Mouse (Mus musculus): Measurements from ENCODE around the gene 4930442H23Rik. TPM values are rescaled to one million over a fixed set of nuclear protein-coding genes. Genes with fewer than 3 reads are reported as not detected.

The 4930442H23Rik gene
- polyA plus RNA-seq, 1 experiment from 2014 or later, result not detected

DNA sequence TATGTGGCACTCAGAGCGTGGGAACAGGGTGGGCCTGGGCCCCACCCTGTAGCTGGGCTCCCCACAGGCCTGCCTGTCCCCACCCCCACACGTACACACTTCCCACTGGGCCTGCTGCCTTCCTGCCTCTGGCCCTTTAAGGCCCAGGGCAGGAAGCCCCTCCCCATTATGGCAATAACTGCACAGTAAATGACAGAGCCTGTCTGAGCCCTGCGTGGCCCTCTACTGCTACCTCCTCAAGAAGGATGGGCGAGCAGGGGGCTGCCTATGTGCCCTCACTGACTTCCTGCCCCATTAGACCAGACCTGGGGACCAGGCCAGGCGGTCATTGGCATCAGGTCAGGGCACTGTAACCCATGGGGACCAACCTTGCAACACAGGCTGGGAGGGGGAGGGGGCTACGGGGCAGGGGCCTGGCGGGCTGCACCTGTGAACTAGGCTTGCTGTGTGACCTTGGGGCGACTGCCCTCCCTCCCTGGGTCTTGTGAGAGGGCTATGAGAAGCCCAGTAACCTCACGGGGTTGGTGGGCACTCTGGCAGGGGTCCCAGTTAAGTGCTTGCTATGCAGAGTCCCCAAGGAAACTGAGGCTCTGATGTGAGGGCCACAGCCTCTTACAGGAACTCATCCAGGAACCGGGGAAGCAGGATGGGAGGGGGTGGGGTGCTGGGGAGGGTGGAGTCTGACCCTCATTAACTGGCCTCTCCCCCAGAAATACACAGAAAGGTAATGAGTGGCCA is 42.8 kb downstream of the 4930442H23Rik start:
- no peak for ATAC-seq (ENCODE audit: low FRiP score)
- Histone ChIP-seq H3K4me1 (peaks cover 62% of the 10 kb centered on the region), H3K9ac (replicated peaks) (peak overlapping the region; percentile 26; the same call in 1 of the 2 replicates)

DNA sequence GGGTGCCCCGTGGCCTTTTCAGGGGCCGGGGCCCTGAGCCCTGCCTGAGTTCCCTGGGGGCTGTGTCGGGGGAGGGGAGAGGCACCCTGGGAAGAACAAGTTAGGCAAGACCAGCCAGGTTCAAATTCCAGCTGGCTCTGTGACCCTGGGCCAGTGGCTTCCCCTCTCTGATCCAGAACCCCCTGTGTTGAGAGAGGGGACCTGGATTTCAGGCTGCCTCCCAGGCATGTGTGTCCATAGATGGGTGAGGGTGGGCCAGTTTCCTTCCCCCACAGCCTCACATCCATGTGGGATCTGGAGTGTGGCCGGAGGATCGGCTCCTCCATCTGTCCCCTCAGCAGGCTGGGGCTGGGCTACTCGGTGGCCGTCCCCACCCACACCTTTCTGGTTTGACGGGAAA is 43.6 kb downstream of the 4930442H23Rik start:
- H3K9me3 ChIP-seq (replicated peaks), result no peaks in the 10 kb centered on the region
- H3K27ac ChIP-seq (replicated peaks), result 0 out of 2 replicates have a peak overlapping the region, but pooled peaks have one; percentile 37
- WGBS, result 49% methylated on average over 8 of the region's 8 CpGs
- no peak for ATAC-seq (ENCODE audit: low FRiP score)
- H3K27me3 ChIP-seq (replicated peaks), result peaks cover 6% of the 10 kb centered on the region
- peaks cover 62% of the 10 kb centered on the region for H3K4me1 ChIP-seq
- peak overlapping the region; percentile 15; the same call in 1 of the 2 replicates for H3K4me3 ChIP-seq (replicated peaks)
- peak overlapping the region; percentile 96 for H3K4me2 ChIP-seq
- H3K9ac ChIP-seq (replicated peaks), result peak overlapping the region; percentile 26; the same call in 1 of the 2 replicates
- H3K36me3 ChIP-seq, result peaks cover 18% of the 10 kb centered on the region

More for the DNA sequence above, 42.8 kb downstream of the 4930442H23Rik start:
- 61% methylated on average over 10 of the region's 10 CpGs for WGBS
- peak overlapping the region; percentile 37; the same call in 1 of the 2 replicates for H3K27ac ChIP-seq (replicated peaks)
- H3K36me3 ChIP-seq, result peaks cover 26% of the 10 kb centered on the region
- peak overlapping the region; percentile 15; the same call in 1 of the 2 replicates for H3K4me3 ChIP-seq (replicated peaks)
- no peaks in the 10 kb centered on the region for H3K27me3 ChIP-seq (replicated peaks)
- H3K4me2 ChIP-seq, result peak overlapping the region; percentile 96
- H3K9me3 ChIP-seq (replicated peaks), result no peaks in the 10 kb centered on the region

DNA sequence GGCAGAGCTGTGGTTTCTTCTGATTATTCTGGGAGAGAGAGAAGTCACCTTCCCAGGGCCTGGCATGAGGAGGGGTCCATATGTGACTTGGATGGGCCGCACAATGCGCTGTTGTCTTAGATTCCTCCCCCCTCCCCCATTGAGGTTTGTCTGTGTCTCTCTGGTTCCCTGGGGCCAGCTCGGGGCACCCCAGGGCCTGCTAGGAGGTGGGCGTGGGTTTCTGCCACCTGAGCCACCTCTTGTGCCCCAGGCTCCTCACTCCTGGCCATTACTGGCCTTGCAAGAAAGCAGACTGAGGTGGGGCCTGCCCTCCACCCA is 44.2 kb downstream of the 4930442H23Rik start:
- H3K9ac ChIP-seq (replicated peaks), result 0 out of 2 replicates have a peak overlapping the region, but pooled peaks have one; percentile 24
- H3K36me3 ChIP-seq, result peaks cover 12% of the 10 kb centered on the region
- no peak overlapping the region for H3K27ac ChIP-seq (replicated peaks)
- H3K4me2 ChIP-seq, result peak overlapping the region; percentile 96
- peak overlapping the region; percentile 77 for H3K4me3 ChIP-seq (replicated peaks)
- peaks cover 11% of the 10 kb centered on the region for H3K27me3 ChIP-seq (replicated peaks)
- H3K9me3 ChIP-seq (replicated peaks), result no peaks in the 10 kb centered on the region
- H3K4me1 ChIP-seq, result peaks cover 63% of the 10 kb centered on the region
- 79% methylated on average over 4 of the region's 4 CpGs for WGBS
- no peak for ATAC-seq (ENCODE audit: low FRiP score)

DNA sequence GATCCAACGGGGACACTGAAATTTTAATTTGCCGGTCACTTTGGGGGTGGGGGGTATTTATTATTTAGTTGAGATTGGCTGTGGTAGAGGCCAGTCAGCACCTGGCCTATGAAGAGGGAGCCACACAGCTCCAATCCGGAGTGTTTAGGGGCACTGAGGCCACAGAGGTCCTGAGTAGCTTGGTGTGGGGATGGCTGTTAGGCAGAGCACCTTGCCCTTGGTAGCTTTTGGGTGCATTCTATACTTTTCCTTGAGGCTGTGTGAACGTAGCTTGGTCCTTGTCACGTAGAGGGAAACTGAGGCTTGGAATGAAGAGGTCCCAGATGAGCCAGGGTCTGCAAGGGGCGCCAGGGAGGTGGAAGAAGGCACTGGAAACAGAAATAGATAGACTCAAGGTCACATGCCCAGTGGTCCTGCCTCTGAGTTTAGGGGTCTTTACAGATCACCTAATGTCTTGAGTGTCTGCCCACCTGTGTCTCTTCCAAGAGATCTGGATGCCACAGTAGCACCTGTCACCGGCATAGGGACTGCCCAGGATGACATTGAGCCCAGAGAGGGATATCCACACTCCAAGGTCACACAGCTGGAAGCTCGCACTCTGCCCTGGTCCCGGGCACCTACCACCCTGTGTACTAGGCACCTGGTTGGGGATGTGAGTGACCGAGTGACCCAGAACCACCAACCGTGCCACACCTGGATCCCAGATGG is 44.7 kb downstream of the 4930442H23Rik start:
- ATAC-seq (ENCODE audit: low FRiP score), result no peak
- Histone ChIP-seq H3K4me3 (replicated peaks) (peak overlapping the region; percentile 77), H3K27me3 (replicated peaks) (peaks cover 16% of the 10 kb centered on the region), H3K4me1 (peaks cover 66% of the 10 kb centered on the region), H3K9ac (replicated peaks) (peak overlapping the region; percentile 73), H3K27ac (replicated peaks) (peak overlapping the region; percentile 83), H3K9me3 (replicated peaks) (no peaks in the 10 kb centered on the region), H3K36me3 (peaks cover 7% of the 10 kb centered on the region), H3K4me2 (peak overlapping the region; percentile 96)
- WGBS, result 59% methylated on average over 11 of the region's 11 CpGs

DNA sequence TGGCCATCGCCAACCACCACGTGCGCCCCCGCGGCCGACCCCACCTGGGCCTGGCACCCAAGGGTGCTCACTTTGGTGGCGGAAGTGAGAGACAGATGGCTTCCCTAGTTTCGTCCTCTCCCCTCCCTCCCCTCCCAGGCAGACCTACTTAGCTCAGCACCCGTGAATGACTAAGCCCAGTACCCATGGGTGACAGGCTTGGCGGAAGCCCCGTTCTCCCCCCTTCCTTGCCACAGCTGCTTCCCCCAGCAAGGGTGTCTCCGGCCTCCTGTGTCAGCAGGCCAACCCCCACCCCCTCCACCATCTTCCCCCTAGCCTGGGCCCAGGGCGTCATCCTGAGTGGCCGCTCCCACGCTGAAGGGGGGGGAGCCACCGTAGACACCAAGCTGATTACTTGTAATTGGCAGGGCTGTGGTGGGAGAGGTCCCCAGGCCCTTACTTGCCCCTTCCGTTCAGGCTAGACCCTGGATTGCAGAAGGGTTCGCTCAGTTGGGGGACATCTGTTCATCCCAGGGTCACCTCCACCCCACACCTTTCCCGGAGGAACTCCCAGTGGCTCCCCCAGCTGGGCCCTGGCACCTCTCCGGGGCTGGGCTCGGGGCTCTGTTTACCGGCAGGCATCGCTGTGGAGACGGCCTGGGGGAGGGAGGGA is 45.4 kb downstream of the 4930442H23Rik start:
- H3K4me1 ChIP-seq, result peaks cover 66% of the 10 kb centered on the region
- ATAC-seq (ENCODE audit: low FRiP score), result no peak

DNA sequence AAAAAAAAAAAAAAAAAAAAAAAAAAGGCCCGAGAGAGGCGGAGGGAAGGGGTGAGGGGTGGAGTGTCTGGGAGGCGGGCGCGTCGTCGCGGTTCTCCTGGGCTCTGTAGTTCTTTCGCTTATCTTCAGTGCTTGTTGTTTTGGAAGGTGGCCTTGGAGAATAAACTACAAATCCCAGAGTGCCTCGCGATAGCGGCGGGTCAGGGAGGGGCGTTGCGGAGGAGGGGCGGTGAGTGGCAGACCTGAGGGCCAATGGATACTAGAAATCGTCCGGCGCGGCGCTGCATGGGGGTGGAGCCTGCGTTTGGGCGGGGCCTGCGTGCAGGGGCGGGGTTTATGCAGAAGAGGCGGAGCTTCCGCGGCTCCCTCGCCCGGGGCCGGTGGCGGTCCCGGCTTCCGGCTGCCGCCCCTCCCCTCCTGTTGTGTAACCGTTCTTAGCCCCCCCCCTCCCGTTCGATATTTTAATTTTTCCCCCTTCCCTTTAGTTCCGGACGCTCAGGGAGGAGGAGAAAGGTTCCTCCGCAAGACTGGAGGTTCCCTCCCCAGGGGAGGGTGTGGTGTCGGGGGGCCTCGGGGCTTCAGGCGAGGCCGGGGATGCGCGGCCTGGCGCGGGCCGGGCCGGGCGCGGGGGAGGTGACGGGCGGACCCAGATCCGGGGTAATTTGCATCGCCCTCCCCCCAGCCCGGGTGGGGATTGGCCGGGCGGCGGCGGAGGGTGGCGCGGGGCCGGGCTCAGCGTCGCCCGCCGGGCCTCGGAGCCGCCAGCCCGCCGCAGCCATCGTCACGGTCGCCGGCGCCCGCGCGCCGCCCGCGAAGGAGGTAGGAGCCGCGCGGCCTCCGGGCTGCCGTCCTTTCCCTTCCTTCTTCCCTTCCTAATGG is 46.2 kb downstream of the 4930442H23Rik start:
- H3K27ac ChIP-seq (replicated peaks), result peak overlapping the region; percentile 98
- H3K4me1 ChIP-seq, result peaks cover 61% of the 10 kb centered on the region
- H3K9ac ChIP-seq (replicated peaks), result peak overlapping the region; percentile 94
- peak overlapping the region; percentile 98 for H3K4me2 ChIP-seq
- peak; percentile 88 for ATAC-seq (ENCODE audit: low FRiP score)
- H3K27me3 ChIP-seq (replicated peaks), result peaks cover 29% of the 10 kb centered on the region
- under 1% methylated on average over 72 of the region's 89 CpGs for WGBS
- no peaks in the 10 kb centered on the region for H3K36me3 ChIP-seq
- peak overlapping the region; percentile 77 for H3K4me3 ChIP-seq (replicated peaks)
- H3K9me3 ChIP-seq (replicated peaks), result no peaks in the 10 kb centered on the region

More for the DNA sequence above, 45.4 kb downstream of the 4930442H23Rik start:
- Histone ChIP-seq H3K36me3 (0 out of 2 replicates have a peak, but pooled peaks cover under 1% of the 10 kb centered on the region), H3K27ac (replicated peaks) (peak overlapping the region; percentile 83), H3K27me3 (replicated peaks) (peaks cover 23% of the 10 kb centered on the region), H3K4me2 (peak overlapping the region; percentile 96), H3K9ac (replicated peaks) (peak overlapping the region; percentile 73), H3K4me3 (replicated peaks) (peak overlapping the region; percentile 77), H3K9me3 (replicated peaks) (no peaks in the 10 kb centered on the region)
- under 1% methylated on average over 24 of the region's 24 CpGs for WGBS

DNA sequence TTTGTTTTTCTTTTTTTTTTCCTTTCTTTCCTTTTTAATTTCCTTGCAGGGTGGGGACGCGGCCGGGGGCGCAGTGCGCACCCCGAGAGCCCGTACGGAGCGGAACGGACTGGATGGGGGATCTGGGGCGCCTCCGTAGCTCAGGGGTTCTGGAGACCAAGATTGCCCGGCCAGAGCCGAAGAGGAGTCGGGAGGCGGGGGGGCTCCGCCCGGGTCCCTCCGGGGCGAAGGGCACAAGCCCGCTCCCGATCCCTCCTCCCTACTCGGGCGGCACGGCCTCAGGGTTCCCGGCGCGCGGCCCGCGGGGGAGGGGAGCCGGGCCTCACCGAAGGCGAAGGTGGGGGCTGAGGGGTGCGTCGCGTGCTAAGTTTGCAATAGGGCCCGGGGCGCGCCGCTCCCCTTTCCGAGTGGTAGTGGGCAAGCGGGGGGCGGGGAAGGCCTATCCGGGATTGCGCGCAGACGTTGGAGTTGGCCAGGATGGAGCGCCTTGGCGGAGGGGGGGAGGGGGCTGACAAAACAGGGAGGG is 46.9 kb downstream of the 4930442H23Rik start:
- Histone ChIP-seq H3K27me3 (replicated peaks) (peaks cover 31% of the 10 kb centered on the region), H3K9ac (replicated peaks) (peak overlapping the region; percentile 94), H3K4me2 (peak overlapping the region; percentile 98), H3K36me3 (no peaks in the 10 kb centered on the region), H3K4me3 (replicated peaks) (peak overlapping the region; percentile 77), H3K4me1 (peaks cover 54% of the 10 kb centered on the region), H3K27ac (replicated peaks) (peak overlapping the region; percentile 98), H3K9me3 (replicated peaks) (no peaks in the 10 kb centered on the region)
- under 1% methylated on average over 45 of the region's 50 CpGs for WGBS
- peak; percentile 42 for ATAC-seq (ENCODE audit: low FRiP score)

DNA sequence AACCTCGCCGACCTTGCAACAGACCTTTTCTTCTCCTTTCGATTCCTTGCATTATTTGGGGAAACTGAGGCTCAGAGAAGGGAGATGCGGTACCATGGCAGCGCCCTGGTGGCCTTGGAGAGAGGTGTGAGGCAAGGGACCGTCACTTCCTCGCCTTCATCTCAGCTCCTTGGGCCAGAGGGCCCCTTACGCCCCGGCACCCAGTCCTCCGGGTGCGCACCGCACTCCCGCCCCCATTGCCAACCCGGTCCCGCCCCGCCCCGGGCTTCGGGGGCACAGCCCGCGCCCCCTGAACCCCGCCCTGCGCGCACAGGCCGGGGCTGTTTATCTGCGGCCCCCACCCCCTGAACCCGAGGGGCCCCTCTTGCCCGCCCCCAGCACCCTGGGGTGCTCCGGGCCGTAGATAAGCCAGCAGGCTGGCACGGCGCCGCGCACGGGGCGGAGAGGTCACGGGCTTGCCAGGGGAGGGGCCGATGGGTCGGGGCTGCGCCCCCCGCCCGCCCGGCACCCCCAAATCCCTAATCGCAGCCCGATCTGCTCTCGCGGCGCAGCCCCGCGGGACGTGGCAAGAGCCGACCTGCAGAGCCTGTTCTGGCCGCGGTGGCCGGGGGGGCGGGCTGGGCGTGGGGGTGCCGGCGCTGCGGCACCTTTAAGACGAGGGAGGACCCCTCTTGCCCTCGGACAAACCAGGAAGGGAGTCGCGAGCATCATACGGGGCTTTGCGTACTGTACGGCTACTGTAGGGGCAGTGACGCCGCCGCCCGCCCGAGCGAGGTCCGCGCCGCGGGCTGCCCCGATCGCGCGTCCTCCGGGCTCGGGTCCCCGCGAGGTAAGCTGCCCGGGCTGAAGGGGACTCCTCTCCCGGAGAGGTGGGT is 47.6 kb downstream of the 4930442H23Rik start:
- Histone ChIP-seq H3K4me1 (peaks cover 47% of the 10 kb centered on the region), H3K27me3 (replicated peaks) (peaks cover 36% of the 10 kb centered on the region), H3K36me3 (no peaks in the 10 kb centered on the region), H3K4me3 (replicated peaks) (peak overlapping the region; percentile 77), H3K9me3 (replicated peaks) (no peaks in the 10 kb centered on the region), H3K4me2 (peak overlapping the region; percentile 98), H3K27ac (replicated peaks) (peak overlapping the region; percentile 98), H3K9ac (replicated peaks) (peak overlapping the region; percentile 94)
- WGBS, result under 1% methylated on average over 86 of the region's 86 CpGs
- ATAC-seq (ENCODE audit: low FRiP score), result peak; percentile 39; the same call in 1 of the 2 replicates

DNA sequence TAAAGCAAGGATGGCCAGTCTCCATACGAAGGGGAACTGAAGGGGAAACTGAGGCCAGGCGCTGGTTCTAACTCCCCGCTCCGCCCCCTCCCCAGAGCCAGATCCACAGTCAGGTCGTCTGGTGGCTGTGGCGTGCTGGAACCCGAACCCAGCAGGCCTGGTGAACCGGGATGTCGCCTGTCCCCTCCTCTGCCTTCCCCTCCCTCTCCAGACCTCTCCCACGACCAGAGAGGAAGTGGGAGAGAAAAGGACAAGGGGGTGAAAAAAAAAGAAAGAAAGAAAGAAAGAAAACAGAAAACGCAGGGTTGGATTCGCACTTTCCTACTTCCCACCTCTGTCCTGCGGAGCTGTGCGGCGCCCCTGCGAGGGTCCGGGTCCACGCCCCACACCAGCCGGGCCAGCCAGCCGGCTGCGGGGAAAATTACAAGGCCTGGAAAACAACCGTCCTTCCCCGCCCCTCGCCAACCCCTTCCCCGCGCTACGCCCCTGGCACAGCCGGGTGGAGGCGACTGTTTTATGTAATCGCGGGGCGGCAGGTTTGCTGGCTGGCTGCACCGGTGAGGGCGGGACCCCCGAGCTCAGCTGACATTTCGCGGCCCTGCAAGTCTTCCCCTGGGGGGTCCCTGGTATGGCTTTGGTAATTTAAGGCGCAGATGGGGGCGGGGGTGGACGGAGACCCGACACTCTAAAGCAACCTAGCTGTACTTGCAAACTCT is 48.5 kb downstream of the 4930442H23Rik start, which contains the start of gene Zbtb7a:
Gene Zbtb7a, plus strand, starts transcription at position 255 of the 716 bp plus-strand sequence.
- 3% methylated on average over 39 of the region's 41 CpGs for WGBS
- peak within 1 kb of the TSS; percentile 94 for H3K9ac ChIP-seq (replicated peaks)
- peak within 1 kb of the TSS; percentile 98 for H3K4me2 ChIP-seq
- H3K4me1 ChIP-seq, result peaks cover 37% of the 10 kb centered on the region
- H3K27ac ChIP-seq (replicated peaks), result peak within 1 kb of the TSS; percentile 98
- H3K36me3 ChIP-seq, result no peaks in the 10 kb centered on the region
- peaks cover 43% of the 10 kb centered on the region for H3K27me3 ChIP-seq (replicated peaks)
- ATAC-seq (ENCODE audit: low FRiP score), result no peak
- H3K4me3 ChIP-seq (replicated peaks), result peak within 1 kb of the TSS; percentile 77
- H3K9me3 ChIP-seq (replicated peaks), result no peaks in the 10 kb centered on the region

Data from neural tube, embryonic 15.5 days (tissue).